Mouse (Mus musculus): ENCODE data around the gene Hoxc6.

Hoxc6 gene

GRCm38 (mm10) chr15:103013238-103013984, 15.4 kb downstream of the Hoxc6 start:
- DNase-seq (ENCODE audit: low read depth, low spot score), result peak; percentile 28

DNA sequence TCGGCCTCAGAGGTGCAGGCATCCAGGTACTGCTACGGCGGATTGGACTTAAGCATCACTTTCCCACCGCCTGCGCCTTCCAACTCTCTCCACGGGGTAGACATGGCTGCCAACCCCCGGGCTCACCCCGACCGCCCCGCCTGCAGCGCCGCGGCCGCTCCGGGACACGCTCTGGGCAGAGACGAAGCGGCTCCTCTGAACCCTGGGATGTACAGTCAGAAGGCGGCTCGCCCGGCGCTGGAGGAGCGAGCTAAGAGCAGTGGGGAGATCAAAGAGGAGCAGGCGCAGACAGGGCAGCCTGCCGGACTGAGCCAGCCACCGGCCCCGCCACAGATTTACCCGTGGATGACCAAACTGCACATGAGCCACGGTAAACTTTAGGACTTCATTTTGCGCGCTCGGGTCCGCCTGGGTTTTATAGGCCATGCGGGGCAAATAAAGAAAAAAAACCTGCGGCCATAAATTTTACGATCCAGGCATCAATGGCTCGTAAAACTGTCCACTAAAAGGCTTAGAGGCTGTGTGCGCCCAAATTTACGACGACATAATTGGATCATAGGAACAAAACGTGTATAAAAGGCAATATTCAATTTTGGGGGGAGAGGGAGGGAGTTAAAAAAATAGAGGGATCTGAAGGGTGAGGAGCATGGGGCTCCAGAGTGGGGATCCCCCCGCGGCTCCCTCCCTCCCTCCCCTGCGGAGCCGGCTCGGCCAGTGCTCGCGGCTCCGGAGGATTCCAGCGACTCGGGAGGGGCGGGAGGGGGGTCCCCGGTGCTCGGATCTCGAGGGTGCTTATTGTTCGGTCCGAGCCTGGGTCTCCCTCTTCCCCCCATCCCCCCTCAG, 16.3 kb downstream of the Hoxc6 start:
- DNase-seq (ENCODE audit: low read depth, low spot score), result no peak

- DNase-seq (ENCODE audit: low read depth, low spot score), result no peak
These were observed 16.9 kb downstream of the Hoxc6 start for GRCm38 (mm10) chr15:103015009-103015399.

DNA sequence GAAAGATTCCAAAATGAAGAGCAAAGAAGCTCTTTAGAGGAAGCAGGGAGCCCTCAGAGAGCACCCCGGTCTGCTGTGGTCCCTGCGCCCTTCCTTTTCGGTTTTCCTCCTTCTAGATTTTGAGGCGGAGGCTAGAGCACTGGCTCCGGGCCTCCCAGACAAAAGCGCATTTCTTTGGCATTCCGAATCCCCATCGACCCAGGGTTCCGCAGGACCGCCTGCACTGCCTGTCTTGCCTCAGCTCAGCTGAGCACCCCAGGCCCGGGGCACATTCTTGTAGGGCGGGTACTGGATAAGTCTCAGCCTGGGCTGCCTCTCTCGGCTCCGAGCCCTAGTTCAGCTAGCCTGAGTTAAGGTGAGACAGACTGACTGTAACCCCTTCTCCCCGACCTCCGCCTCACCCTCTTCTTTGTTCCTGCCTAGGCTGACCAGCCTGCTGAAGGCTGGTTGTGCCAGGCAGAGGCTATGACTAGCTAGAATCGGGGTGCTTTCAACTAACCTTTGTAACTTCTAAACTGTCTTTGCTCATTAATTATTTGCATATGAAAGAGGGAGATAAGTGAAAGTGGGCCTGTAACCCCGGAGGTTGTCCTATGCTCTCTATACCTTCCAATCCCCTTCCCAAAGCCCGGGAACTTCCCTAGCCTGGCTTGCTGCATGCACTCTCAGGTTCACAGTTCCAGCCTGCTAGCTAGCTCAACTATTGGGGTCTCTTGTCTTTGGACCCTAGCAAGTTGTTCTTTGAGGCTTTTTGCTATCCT, 17.5 kb downstream of the Hoxc6 start:
- DNase-seq (ENCODE audit: low read depth, low spot score), result no peak

DNA sequence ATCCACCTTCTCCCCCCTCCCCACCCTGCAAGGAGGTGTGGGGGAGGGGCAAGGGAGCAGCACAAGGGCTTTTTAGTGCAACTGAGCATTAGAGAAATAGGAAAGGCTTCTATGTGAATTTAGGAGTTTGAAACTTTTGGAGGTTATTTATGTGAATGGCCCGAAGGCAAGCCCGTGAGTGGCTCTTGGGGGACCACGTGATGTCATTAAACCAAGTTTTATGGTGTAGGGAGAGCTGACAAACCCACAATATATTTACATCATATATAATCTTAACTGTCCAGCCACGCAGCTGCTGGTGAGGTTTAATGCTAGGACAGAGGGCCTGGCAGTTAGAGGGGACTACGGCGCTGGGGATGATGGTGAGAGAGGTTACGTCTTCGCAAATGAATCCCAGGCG, 20.6 kb downstream of the Hoxc6 start, which contains the start of gene Hoxc4:
Gene Hoxc4, plus strand, starts transcription at position 299 of the 400 bp plus-strand sequence.
- no peak for DNase-seq (ENCODE audit: low read depth, low spot score)

DNA sequence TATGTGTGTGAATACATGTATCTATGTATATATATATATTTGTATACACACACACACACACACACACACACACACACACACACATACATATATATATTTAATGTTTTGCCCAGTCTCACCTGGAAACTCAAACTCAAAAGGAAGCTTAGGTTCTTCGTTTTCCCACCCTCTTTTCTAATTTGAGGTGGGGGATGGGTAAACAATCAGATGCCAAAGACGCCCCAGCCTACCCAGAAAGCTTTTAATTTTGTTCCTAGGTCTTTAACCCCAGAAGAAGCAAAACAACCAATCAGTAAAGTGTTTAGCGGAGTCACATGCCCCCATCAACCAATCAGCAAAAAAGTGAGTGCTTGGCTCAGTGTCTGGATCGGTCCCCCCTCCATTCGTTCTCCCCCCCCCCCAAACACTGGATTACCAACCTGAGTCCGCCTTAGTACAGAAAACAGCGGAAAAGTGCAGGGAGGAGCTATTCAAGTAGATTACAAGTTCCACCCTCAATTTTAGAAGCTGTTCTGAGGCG, 22.9 kb downstream of the Hoxc6 start:
- DNase-seq (ENCODE audit: low read depth, low spot score), result no peak

- no peak for DNase-seq (ENCODE audit: low read depth, low spot score)
These were observed 23.5 kb downstream of the Hoxc6 start for GRCm38 (mm10) chr15:103021544-103021943.

GRCm38 (mm10) chr15:103024131-103024530, 26.1 kb downstream of the Hoxc6 start:
- no peak for DNase-seq (ENCODE audit: low read depth, low spot score)

DNA sequence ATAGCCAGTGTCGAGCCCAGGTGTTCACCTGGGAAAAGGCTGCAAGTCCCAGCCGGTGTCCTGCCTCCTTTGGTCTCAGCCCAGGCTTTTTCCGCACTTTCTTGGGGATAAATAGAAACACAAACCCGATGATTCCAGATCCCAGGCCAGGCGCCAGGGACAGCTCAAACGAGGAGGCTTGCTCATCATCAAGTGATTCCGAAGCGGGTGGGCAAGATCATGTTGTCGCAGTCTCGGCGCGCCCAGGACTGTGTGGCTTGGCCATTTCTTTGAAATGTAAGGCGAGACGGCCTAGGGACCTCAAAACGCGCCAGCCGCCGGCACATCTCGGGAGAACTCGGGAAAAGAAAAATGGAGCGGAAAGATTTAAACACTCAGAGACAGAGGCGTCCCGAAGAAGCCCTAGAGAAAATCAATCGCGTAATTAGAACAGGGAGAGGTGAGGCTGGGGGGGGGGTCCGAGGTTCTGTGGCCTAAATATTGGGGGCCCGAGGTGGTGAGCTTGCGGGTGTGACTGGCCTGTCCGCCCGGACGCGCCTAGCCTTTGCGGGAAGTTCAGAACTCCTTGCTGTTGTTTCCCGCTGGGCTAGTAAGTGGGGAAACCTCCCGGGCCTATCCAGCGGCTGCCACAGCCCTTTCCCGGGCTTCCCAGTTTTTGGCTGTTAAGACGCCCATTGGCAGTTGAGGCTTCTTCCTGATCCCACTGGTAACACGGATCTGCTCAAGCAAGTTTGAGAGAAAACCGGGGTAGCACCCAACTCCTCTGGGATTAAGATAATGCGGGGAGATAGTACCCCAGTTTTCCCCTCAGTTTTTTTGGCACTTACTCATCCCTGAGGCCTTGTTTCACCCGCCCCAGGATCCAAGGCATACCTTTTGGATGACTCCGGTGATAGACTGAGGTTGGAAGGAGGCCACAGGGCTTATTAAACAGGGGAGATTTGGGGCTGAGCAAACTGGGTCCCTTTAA, 29.5 kb downstream of the Hoxc6 start:
- DNase-seq (ENCODE audit: low read depth, low spot score), result no peak

DNA sequence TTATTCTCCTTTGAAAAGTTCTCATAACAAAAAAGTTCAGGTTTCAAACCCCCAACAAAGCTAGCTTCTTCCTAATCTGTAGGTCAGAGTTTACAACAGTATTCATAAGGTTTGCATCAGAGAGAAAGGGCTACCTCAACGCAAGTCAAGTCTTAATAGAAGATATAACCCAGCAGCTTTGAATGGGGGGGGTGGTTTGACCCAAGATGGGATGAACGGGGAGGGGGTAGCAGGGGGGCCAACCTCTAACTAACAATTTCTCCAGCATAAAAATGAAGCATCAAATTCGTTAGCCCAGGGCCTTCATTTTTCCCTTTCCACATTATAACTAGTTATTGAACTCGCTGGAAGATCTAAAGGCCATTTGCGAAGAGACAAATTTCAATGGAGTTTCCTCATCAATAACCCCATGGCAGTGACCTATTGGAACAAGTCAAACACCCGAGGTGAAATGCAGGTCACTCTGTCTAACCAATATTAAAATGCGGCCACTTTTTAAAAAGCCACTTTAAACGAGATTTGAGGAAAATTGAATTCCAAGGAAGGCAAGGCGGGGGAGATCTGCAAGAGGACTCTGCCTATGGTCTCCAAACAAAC, 31.0 kb downstream of the Hoxc6 start:
- DNase-seq (ENCODE audit: low read depth, low spot score), result no peak

DNA sequence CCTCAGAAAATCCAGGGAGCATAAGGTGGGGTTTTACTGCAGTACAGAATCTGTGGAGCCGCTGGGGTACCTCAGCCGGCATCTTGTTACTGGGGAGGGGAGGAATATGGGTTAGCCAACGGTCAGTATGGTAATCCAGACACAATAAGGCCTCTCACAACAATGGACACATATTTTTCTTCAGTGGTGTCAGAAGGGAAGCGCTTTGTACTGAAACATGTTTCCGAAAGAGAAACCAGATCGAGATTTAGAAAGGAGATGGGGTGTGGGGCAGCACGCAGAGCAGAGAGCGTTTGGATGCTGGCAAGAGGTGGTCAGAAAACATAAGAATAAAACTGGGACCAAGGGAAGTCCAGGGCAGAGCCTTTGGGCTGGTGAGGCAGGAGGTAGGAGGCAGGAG, 32.1 kb downstream of the Hoxc6 start:
- no peak for DNase-seq (ENCODE audit: low read depth, low spot score)

- no peak for DNase-seq (ENCODE audit: low read depth, low spot score)
These were observed 34.1 kb downstream of the Hoxc6 start for GRCm38 (mm10) chr15:103032167-103032566.

DNA sequence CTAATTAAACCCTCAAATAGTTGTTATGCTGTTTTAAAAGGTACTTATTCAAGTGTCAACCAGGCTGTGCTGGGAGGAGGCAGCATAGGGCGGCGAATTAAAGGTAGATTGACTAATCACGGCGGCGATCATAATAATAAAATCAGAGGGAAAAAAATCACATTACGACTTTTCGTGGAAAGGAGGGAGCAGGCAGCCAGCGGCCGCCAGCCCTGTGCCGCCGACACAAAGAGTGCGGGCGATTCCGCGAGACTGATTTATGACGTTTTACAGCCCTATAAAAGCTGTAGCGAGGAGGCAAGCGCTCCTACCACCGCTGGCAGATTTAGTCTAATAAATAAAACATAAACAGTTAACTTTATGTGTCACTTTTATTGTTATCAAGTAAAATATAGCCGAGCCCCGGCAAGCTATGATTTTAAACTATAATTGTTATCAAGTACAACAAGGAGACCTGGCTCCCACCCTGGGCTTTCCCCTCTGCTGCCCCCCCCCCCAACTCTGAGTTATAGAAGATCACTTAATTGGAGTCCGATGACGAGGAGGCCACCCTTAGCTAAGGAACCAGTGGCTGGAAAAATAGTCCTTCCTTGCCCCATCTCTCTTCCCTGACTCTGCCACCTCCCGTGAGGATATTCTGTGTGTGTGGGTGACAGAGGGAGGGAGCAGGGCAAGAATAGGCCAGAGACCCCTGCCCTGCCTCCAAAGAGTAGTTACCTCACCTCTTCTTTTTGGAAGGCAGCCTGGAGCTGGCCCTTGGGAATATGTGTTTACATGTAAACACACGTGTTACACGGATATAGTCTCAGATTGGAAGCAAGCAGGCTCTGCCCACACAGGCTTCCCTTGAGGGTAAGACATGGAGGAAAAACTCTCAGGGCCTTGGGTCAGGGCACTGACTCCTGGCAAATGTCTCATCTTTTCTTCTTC, 34.9 kb downstream of the Hoxc6 start:
- DNase-seq (ENCODE audit: low read depth, low spot score), result no peak

GRCm38 (mm10) chr15:103034043-103034806, 36.2 kb downstream of the Hoxc6 start:
- no peak for DNase-seq (ENCODE audit: low read depth, low spot score)

- DNase-seq (ENCODE audit: low read depth, low spot score), result no peak
These were observed 36.9 kb downstream of the Hoxc6 start for GRCm38 (mm10) chr15:103034807-103035547.

DNA sequence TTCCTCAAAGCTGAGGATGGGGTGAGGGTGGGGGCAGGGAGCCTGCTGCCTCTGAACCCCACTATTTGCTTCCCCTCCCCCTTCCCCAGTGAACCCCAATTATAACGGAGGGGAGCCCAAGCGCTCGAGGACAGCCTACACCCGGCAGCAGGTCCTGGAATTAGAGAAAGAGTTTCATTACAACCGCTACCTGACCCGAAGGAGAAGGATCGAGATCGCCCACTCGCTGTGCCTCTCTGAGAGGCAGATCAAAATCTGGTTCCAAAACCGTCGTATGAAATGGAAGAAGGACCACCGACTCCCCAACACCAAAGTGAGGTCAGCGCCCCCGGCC, 37.5 kb downstream of the Hoxc6 start:
- DNase-seq (ENCODE audit: low read depth, low spot score), result no peak

- no peak for DNase-seq (ENCODE audit: low read depth, low spot score)
These were observed 39.5 kb downstream of the Hoxc6 start for GRCm38 (mm10) chr15:103037579-103037978.

Measured in telencephalon, adult 2 months (tissue).